Mouse (Mus musculus): Measurements from ENCODE around the gene Cst10. TPM values are rescaled to one million over a fixed set of nuclear protein-coding genes. Genes with fewer than 3 reads are reported as not detected.
A peak's percentile ranks its signal among the peaks of the same experiment; 100 is the strongest.

The Cst10 gene
- total RNA-seq (2022), result not detected

- no peak for DNase-seq
These were observed at the start of gene Cst10 for GRCm38 (mm10) chr2:149404757-149405156. TSS of gene Cst10 (plus strand) at chr2:149405057.

GRCm38 (mm10) chr2:149392951-149393350, 11.9 kb upstream of the Cst10 start:
- DNase-seq, result no peak

GRCm38 (mm10) chr2:149422564-149422963, 17.7 kb downstream of the Cst10 start:
- DNase-seq, result peak; percentile 2

Data from adrenal gland, adult 8-10 months (tissue).